Mouse (Mus musculus): Measurements from ENCODE around the gene Slc8a2.

GRCm38 (mm10) chr7:16116418-16116817 is 13.2 kb upstream of the Slc8a2 start:
- TF ChIP-seq USF1 (IDR thresholded peaks at IDR 0.05; ENCODE audit: low read depth, low read length) (no peak), CTCF (conservative IDR thresholded peaks at IDR 0.05 in 1 of 2, IDR thresholded peaks at IDR 0.05 in 1 of 2; ENCODE audit: low read depth in 2 of 2, low read length in 2 of 2) (no peak), POLR2A (IDR thresholded peaks at IDR 0.05; ENCODE audit: low read depth, low read length) (no peak), EP300 (IDR thresholded peaks at IDR 0.05; ENCODE audit: low read length) (no peak), SMC3 (IDR thresholded peaks at IDR 0.05; ENCODE audit: low read depth, low read length) (no peak), SIN3A (IDR thresholded peaks at IDR 0.05; ENCODE audit: low read length) (no peak)

All from CH12.LX (cell line).